Mouse (Mus musculus) heart, embryonic 15.5 days (tissue): ENCODE measurements around the gene Notch4. TPM values are rescaled to one million over a fixed set of nuclear protein-coding genes. Genes with fewer than 3 reads are reported as not detected.

Experiments
- ATAC-seq: fragments of 200-750 bp; cut with Nextera tagmentation; replicated peaks from 2 replicates; pipeline ENCODE4 v1.8.0; 2017; ENCODE audit warnings: low read depth, moderate TSS enrichment; ENCODE audit not compliant: insufficient number of reproducible peaks, insufficient read depth, low FRiP score
- H3K27ac ChIP-seq: fragments of 300-500 bp; sonication (generic); 2 replicates; pipeline ENCODE4 v1.5.1; 2015; ENCODE audit warnings: mild to moderate bottlenecking, inconsistent platforms
- H3K27me3 ChIP-seq: fragments of 300-500 bp; sonication (generic); 2 replicates; pipeline ENCODE4 v1.6.1; 2015; ENCODE audit warnings: inconsistent platforms
- H3K36me3 ChIP-seq: fragments of 300-500 bp; sonication (generic); 2 replicates; pipeline ENCODE4 v1.6.1; 2015; ENCODE audit warnings: mild to moderate bottlenecking, inconsistent platforms
- H3K4me1 ChIP-seq: fragments of 300-500 bp; sonication (generic); replicated peaks from 2 replicates; pipeline ENCODE4 v1.6.1; 2015; ENCODE audit warnings: inconsistent platforms
- H3K4me2 ChIP-seq: fragments of 300-500 bp; sonication (generic); 2 replicates; pipeline ENCODE4 v1.6.1; 2015; ENCODE audit warnings: inconsistent platforms, mild to moderate bottlenecking, moderate library complexity
- H3K4me3 ChIP-seq: fragments of 300-500 bp; sonication (generic); 2 replicates; pipeline ENCODE4 v1.5.1; 2015; ENCODE audit warnings: mild to moderate bottlenecking, inconsistent platforms
- H3K9ac ChIP-seq: fragments of 300-500 bp; sonication (generic); 2 replicates; pipeline ENCODE4 v1.6.1; 2015; ENCODE audit warnings: mild to moderate bottlenecking, inconsistent platforms
- H3K9me3 ChIP-seq: fragments of 300-500 bp; sonication (generic); replicated peaks from 2 replicates; pipeline ENCODE4 v1.6.1; 2016; ENCODE audit warnings: inconsistent platforms
- WGBS: fragments of 180-500 bp; shearing (Covaris S2); methylation state at CpG from one replicate; pipeline ENCODE4 v1.1.7; 2015; ENCODE audit warnings: mixed read lengths; 5-methylcytosine and 5-hydroxymethylcytosine counted together
- polyA plus RNA-seq: library from polyadenylated mRNA; unstranded; fragments of >200 nt; fragmentation: Nextera tagmentation; extraction: Ambion mirVana; gene quantifications from 2 replicates; pipeline ENCODE4 v1.2.1, GENCODE M21; 2015

The Notch4 gene
- polyA plus RNA-seq, 1 experiment from 2014 or later = 5.8 TPM

GRCm38 (mm10) chr17:34587423-34587811 lies 23.3 kb downstream of the Notch4 start:
- Histone ChIP-seq H3K9me3 (no peaks in the 10 kb centered on the region), H3K27me3 (peaks cover 3% of the 10 kb centered on the region; the same call in 1 of the 2 replicates), H3K4me1 (peaks cover 51% of the 10 kb centered on the region), H3K36me3 (no peaks in the 10 kb centered on the region), H3K4me2 (peak overlapping the region; percentile 96), H3K9ac (peak overlapping the region; percentile 82), H3K27ac (peak overlapping the region; percentile 98), H3K4me3 (peak overlapping the region; percentile 78)
- under 1% methylated on average over 50 of the region's 50 CpGs for WGBS
- ATAC-seq = peak; percentile 84

- ATAC-seq = no peak
- Histone ChIP-seq H3K4me2 (peak overlapping the region; percentile 96), H3K36me3 (no peaks in the 10 kb centered on the region), H3K27ac (peak overlapping the region; percentile 98), H3K9me3 (no peaks in the 10 kb centered on the region), H3K4me1 (peaks cover 51% of the 10 kb centered on the region), H3K9ac (peak overlapping the region; percentile 82), H3K27me3 (peaks cover 3% of the 10 kb centered on the region; the same call in 1 of the 2 replicates), H3K4me3 (peak overlapping the region; percentile 78)
- WGBS = 2% methylated on average over 19 of the region's 19 CpGs
Measured at GRCm38 (mm10) chr17:34587814-34588213, 23.7 kb downstream of the Notch4 start.

GRCm38 (mm10) chr17:34588767-34589166 lies 24.7 kb downstream of the Notch4 start:
- H3K4me1 ChIP-seq = peaks cover 60% of the 10 kb centered on the region

GRCm38 (mm10) chr17:34589206-34589605 lies 25.1 kb downstream of the Notch4 start:
- Histone ChIP-seq H3K4me2 (peak overlapping the region; percentile 96), H3K9ac (no peak overlapping the region), H3K27me3 (peaks cover 3% of the 10 kb centered on the region; the same call in 1 of the 2 replicates), H3K36me3 (no peaks in the 10 kb centered on the region; the same call in 1 of the 2 replicates), H3K4me3 (peak overlapping the region; percentile 95), H3K9me3 (no peaks in the 10 kb centered on the region), H3K4me1 (peaks cover 65% of the 10 kb centered on the region), H3K27ac (peak overlapping the region; percentile 98)
- ATAC-seq = no peak
- WGBS = 31% methylated on average over 7 of the region's 7 CpGs

More at GRCm38 (mm10) chr17:34588767-34589166, 24.7 kb downstream of the Notch4 start:
- H3K27ac ChIP-seq = 0 out of 2 replicates have a peak overlapping the region, but pooled peaks have one; percentile 25
- no peaks in the 10 kb centered on the region for H3K9me3 ChIP-seq
- H3K36me3 ChIP-seq = no peaks in the 10 kb centered on the region
- H3K9ac ChIP-seq = no peak overlapping the region
- peaks cover 3% of the 10 kb centered on the region; the same call in 1 of the 2 replicates for H3K27me3 ChIP-seq
- ATAC-seq = no peak
- H3K4me3 ChIP-seq = peak overlapping the region; percentile 78; the same call in 1 of the 2 replicates
- 69% methylated on average over 3 of the region's 3 CpGs for WGBS
- H3K4me2 ChIP-seq = peak overlapping the region; percentile 96; the same call in 1 of the 2 replicates

GRCm38 (mm10) chr17:34589681-34590101 lies 25.6 kb downstream of the Notch4 start, which contains the start of gene Gpsm3:
Gene Gpsm3 (plus strand): TSS chr17:34589806.
- peak within 1 kb of the TSS; percentile 96 for H3K4me2 ChIP-seq
- H3K9me3 ChIP-seq = no peaks in the 10 kb centered on the region
- peak within 1 kb of the TSS; percentile 95 for H3K4me3 ChIP-seq
- no peak for ATAC-seq
- peaks cover 69% of the 10 kb centered on the region for H3K4me1 ChIP-seq
- H3K9ac ChIP-seq = peak within 1 kb of the TSS; percentile 4
- 21% methylated on average over 7 of the region's 7 CpGs for WGBS
- H3K36me3 ChIP-seq = peaks cover 4% of the 10 kb centered on the region; the same call in 1 of the 2 replicates
- peak within 1 kb of the TSS; percentile 98 for H3K27ac ChIP-seq
- peaks cover 3% of the 10 kb centered on the region; the same call in 1 of the 2 replicates for H3K27me3 ChIP-seq

- H3K4me1 ChIP-seq = peaks cover 73% of the 10 kb centered on the region
- peak overlapping the region; percentile 4; the same call in 1 of the 2 replicates for H3K9ac ChIP-seq
- peak overlapping the region; percentile 95 for H3K4me3 ChIP-seq
- no peak for ATAC-seq
- WGBS = 70% methylated on average over 15 of the region's 15 CpGs
- H3K27me3 ChIP-seq = peaks cover 3% of the 10 kb centered on the region; the same call in 1 of the 2 replicates
- peak overlapping the region; percentile 96 for H3K4me2 ChIP-seq
- peaks cover 10% of the 10 kb centered on the region; the same call in 1 of the 2 replicates for H3K36me3 ChIP-seq
- peak overlapping the region; percentile 98 for H3K27ac ChIP-seq
- no peaks in the 10 kb centered on the region for H3K9me3 ChIP-seq
Measured at GRCm38 (mm10) chr17:34590154-34590987, 26.3 kb downstream of the Notch4 start.

GRCm38 (mm10) chr17:34591029-34591993 lies 27.2 kb downstream of the Notch4 start, which contains the start of gene Pbx2:
Gene Pbx2 (plus strand): TSS chr17:34591266.
- Histone ChIP-seq H3K9me3 (no peaks in the 10 kb centered on the region), H3K27ac (peak within 1 kb of the TSS; percentile 98), H3K36me3 (peaks cover 18% of the 10 kb centered on the region), H3K4me2 (peak within 1 kb of the TSS; percentile 96), H3K27me3 (no peaks in the 10 kb centered on the region), H3K4me3 (peak within 1 kb of the TSS; percentile 95), H3K9ac (peak within 1 kb of the TSS; percentile 98), H3K4me1 (peaks cover 71% of the 10 kb centered on the region)
- WGBS = 5% methylated on average over 21 of the region's 21 CpGs
- 0 out of 2 replicates have a peak, but pooled peaks have one; percentile 3 for ATAC-seq

- H3K36me3 ChIP-seq = peaks cover 18% of the 10 kb centered on the region
- ATAC-seq = peak; percentile 43
- peak overlapping the region; percentile 96 for H3K4me2 ChIP-seq
- peak overlapping the region; percentile 95 for H3K4me3 ChIP-seq
- no peaks in the 10 kb centered on the region for H3K9me3 ChIP-seq
- H3K4me1 ChIP-seq = peaks cover 69% of the 10 kb centered on the region
- peak overlapping the region; percentile 98 for H3K9ac ChIP-seq
- WGBS = 0% methylated on average over 31 of the region's 35 CpGs
- peak overlapping the region; percentile 98 for H3K27ac ChIP-seq
- H3K27me3 ChIP-seq = no peaks in the 10 kb centered on the region
Measured at GRCm38 (mm10) chr17:34591994-34592375, 27.9 kb downstream of the Notch4 start.

- H3K9me3 ChIP-seq = no peaks in the 10 kb centered on the region
- WGBS = 2% methylated on average over 28 of the region's 32 CpGs
- peaks cover 18% of the 10 kb centered on the region for H3K36me3 ChIP-seq
- H3K4me1 ChIP-seq = peaks cover 75% of the 10 kb centered on the region
- peak overlapping the region; percentile 98 for H3K9ac ChIP-seq
- H3K27ac ChIP-seq = peak overlapping the region; percentile 98
- H3K27me3 ChIP-seq = no peaks in the 10 kb centered on the region
- H3K4me3 ChIP-seq = peak overlapping the region; percentile 95
- peak; percentile 2; the same call in 1 of the 2 replicates for ATAC-seq
- peak overlapping the region; percentile 96 for H3K4me2 ChIP-seq
Measured at GRCm38 (mm10) chr17:34592581-34593549, 28.8 kb downstream of the Notch4 start.
